Mouse (Mus musculus): ENCODE measurements at regions not wholly inside any gene's neighbourhood (a gene's known extent, or its start where the extent isn't known, plus 50 kb on each side); places are given as distances from the start of the nearest gene placed in this dataset.

GRCm38 (mm10) chr4:142856626-142857025, 356.2 kb downstream of the Prdm2 start:
- DNase-seq: peak; percentile 59 to 62

- DNase-seq: no peak
Observed at GRCm38 (mm10) chr4:142855635-142856034, 357.2 kb downstream of the Prdm2 start.

- DNase-seq: no peak
Observed at GRCm38 (mm10) chr4:142853924-142854323, 358.9 kb downstream of the Prdm2 start.

GRCm38 (mm10) chr4:142845066-142845696, 367.6 kb downstream of the Prdm2 start:
- DNase-seq: no peak

GRCm38 (mm10) chr4:142839540-142839939, 373.3 kb downstream of the Prdm2 start:
- DNase-seq: no peak

- peak in 1 of 2 experiments; percentile 45 for DNase-seq
Observed at GRCm38 (mm10) chr4:142838363-142838964, 374.3 kb downstream of the Prdm2 start.

GRCm38 (mm10) chr4:142837636-142838035, 375.2 kb downstream of the Prdm2 start:
- no peak for DNase-seq

GRCm38 (mm10) chr4:142829711-142830110, 383.1 kb downstream of the Prdm2 start:
- DNase-seq: no peak

GRCm38 (mm10) chr4:142828969-142829368, 383.8 kb downstream of the Prdm2 start:
- no peak for DNase-seq

- no peak for DNase-seq
Observed at GRCm38 (mm10) chr4:142826250-142826893, 386.4 kb downstream of the Prdm2 start.

GRCm38 (mm10) chr4:142825786-142826185, 387.0 kb downstream of the Prdm2 start:
- no peak for DNase-seq

- DNase-seq: no peak
Observed at GRCm38 (mm10) chr4:142818440-142818839, 394.4 kb downstream of the Prdm2 start.

GRCm38 (mm10) chr4:142816986-142817385, 395.8 kb downstream of the Prdm2 start:
- no peak for DNase-seq

- no peak for DNase-seq
Observed at GRCm38 (mm10) chr4:142803819-142804218, 409.0 kb downstream of the Prdm2 start.

- no peak for DNase-seq
Observed at GRCm38 (mm10) chr4:142799291-142799690, 413.5 kb downstream of the Prdm2 start.

GRCm38 (mm10) chr4:142798834-142799233, 414.0 kb downstream of the Prdm2 start:
- DNase-seq: no peak

GRCm38 (mm10) chr4:142792606-142792970, 420.2 kb downstream of the Prdm2 start:
- no peak for DNase-seq

GRCm38 (mm10) chr4:142791823-142792605, 420.8 kb downstream of the Prdm2 start:
- DNase-seq: no peak

- DNase-seq: no peak
Observed at GRCm38 (mm10) chr4:142789048-142789447, 423.7 kb downstream of the Prdm2 start.

- DNase-seq: no peak
Observed at GRCm38 (mm10) chr4:142785386-142785785, 427.4 kb downstream of the Prdm2 start.

GRCm38 (mm10) chr4:142776711-142777411, 435.9 kb downstream of the Prdm2 start:
- DNase-seq: peak; percentile 17 to 43

- DNase-seq: no peak
Observed at GRCm38 (mm10) chr4:142775023-142775422, 437.8 kb downstream of the Prdm2 start.

- peak; percentile 32 to 57 for DNase-seq
Observed at GRCm38 (mm10) chr4:142773651-142774151, 439.1 kb downstream of the Prdm2 start.

All from kidney, postnatal 25 days (tissue).